Mouse (Mus musculus): Measurements from ENCODE around the gene Atp2b4. TPM values are rescaled to one million over a fixed set of nuclear protein-coding genes. Genes with fewer than 3 reads are reported as not detected.

Gene Atp2b4
- polyA plus RNA-seq, 1 experiment from 2014 or later: 9.2 TPM

DNA sequence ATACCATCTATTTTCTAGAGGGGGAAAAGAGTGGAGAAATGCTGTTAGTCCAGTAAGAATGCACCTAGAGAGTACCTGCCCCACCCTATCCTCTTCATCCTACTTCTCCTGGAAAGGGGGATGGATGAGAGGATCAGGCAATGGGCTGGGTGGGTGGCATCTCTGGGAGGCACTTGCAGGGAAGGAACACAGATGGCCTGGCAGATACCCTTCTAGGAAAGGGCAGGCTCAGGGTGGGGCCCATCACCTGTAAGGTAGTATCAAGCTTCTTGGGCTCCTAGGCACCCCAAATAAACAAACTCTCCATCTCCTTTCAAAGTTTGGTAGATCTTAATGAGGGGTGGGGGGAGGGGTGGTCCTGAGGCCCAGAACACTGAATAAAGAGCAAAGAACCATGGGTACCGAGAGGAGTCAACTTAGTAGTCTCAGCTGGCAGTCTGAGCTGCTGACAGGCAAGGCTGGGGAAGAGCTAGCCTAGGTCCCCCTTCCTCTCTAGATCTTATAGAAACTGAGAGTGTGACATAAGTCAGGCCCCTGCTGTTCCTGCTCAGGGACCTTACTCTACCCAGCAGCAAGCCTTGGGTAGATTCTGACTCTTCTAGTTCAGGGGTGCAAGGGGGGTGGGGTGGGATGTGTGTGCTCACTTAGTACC, 3.4 kb downstream of the Atp2b4 start:
- H3K4me2 ChIP-seq: no peak overlapping the region
- H3K27me3 ChIP-seq: peaks cover 17% of the 10 kb centered on the region
- no peaks in the 10 kb centered on the region for H3K36me3 ChIP-seq (replicated peaks)
- WGBS: 34% methylated on average over 1 of the region's 1 CpGs
- H3K4me1 ChIP-seq: peaks cover 39% of the 10 kb centered on the region
- no peak overlapping the region for H3K9ac ChIP-seq
- no peak overlapping the region for H3K4me3 ChIP-seq (replicated peaks)
- ATAC-seq (ENCODE audit: low FRiP score): no peak
- no peak overlapping the region for H3K27ac ChIP-seq
- no peaks in the 10 kb centered on the region for H3K9me3 ChIP-seq

DNA sequence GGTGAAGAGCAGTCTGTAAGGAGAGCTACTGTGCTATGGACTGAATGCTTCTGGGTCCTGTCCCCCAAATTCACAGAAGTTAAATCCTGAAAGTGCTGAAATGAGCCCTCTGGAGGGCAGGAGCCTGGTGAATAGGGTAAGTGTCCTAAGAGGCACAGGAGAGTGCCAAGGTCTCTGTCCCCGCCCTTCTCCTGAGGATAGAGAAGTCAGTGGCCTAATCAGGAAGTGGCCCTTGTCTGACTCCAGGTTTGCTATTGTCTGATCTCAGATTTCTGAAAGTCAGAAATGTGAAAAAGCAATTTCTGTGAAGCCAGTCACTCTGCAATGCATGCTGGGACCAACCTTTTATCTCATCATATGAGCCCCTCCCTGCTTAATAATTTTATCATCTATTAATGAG, 7.2 kb downstream of the Atp2b4 start:
- 38% methylated on average over 1 of the region's 1 CpGs for WGBS
- no peaks in the 10 kb centered on the region for H3K36me3 ChIP-seq (replicated peaks)
- no peak overlapping the region for H3K4me2 ChIP-seq
- H3K27me3 ChIP-seq: peaks cover 3% of the 10 kb centered on the region; the same call in 1 of the 2 replicates
- H3K4me1 ChIP-seq: peaks cover 15% of the 10 kb centered on the region; the same call in 1 of the 2 replicates
- no peak overlapping the region for H3K4me3 ChIP-seq (replicated peaks)
- ATAC-seq (ENCODE audit: low FRiP score): no peak
- no peak overlapping the region for H3K27ac ChIP-seq
- H3K9ac ChIP-seq: no peak overlapping the region
- H3K9me3 ChIP-seq: no peaks in the 10 kb centered on the region

GRCm38 (mm10) chr1:133790011-133790410, 10.8 kb downstream of the Atp2b4 start:
- Histone ChIP-seq H3K9me3 (no peaks in the 10 kb centered on the region), H3K27me3 (no peaks in the 10 kb centered on the region; the same call in 1 of the 2 replicates), H3K4me2 (no peak overlapping the region), H3K9ac (no peak overlapping the region), H3K4me1 (peaks cover 8% of the 10 kb centered on the region; the same call in 1 of the 2 replicates), H3K27ac (no peak overlapping the region), H3K4me3 (replicated peaks) (no peak overlapping the region), H3K36me3 (replicated peaks) (no peaks in the 10 kb centered on the region)
- 93% methylated on average over 4 of the region's 4 CpGs for WGBS
- ATAC-seq (ENCODE audit: low FRiP score): no peak

DNA sequence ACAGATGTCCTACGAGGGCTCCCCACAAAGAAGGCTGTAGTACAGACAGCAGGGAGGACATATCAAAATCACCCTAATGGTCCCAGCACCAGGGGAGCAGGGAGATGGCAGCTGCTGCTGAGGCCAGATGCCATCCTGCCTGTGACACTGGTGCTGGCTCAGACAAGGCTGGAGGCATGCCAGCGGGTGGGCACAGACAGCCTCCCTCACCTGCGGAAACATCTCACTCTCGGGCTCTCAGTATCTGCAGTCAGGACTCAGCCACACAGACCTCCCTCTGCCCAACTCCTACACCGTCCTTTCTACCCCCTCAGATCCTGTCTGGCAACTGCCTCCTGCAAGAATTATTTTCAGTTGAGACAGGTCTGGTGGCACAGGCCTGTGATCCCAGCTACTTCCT, 12.0 kb downstream of the Atp2b4 start:
- no peak for ATAC-seq (ENCODE audit: low FRiP score)

DNA sequence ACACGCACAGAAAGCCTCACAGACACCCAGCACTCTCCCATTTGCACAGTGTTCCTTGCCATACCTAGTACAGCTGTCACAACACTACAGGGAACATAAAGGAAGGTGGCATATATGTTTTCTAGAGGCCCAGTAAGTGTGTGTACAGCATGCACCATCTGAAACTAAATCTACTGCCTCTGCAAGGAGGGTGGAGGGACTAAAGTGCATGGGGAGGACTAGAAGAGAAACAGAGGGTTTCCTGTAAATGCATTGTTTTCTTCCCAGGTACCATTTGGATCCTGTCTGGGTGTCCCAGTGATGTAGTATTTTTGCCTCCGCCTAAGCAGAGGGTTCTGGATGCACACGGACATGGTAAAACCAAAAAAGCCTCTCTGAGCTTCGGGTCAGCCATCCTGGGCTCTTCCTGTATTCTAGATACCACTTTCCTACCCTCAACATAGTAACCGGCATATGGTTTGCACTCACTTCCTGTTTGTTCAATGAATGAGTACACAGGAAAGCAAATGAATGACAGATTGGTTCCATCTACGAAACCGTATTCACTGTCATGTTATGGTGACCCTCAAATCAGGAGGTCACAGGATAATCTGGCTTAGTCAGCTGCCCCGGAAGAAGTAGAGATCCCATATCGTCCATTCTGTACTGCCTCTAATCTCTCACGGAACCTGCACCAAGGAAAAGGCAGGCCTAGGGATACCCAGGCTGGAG, 13.2 kb downstream of the Atp2b4 start:
- H3K9ac ChIP-seq: no peak overlapping the region
- H3K4me2 ChIP-seq: no peak overlapping the region
- no peak overlapping the region for H3K27ac ChIP-seq
- peaks cover 8% of the 10 kb centered on the region; the same call in 1 of the 2 replicates for H3K4me1 ChIP-seq
- H3K4me3 ChIP-seq (replicated peaks): no peak overlapping the region
- H3K36me3 ChIP-seq (replicated peaks): no peaks in the 10 kb centered on the region
- H3K27me3 ChIP-seq: no peaks in the 10 kb centered on the region; the same call in 1 of the 2 replicates
- ATAC-seq (ENCODE audit: low FRiP score): no peak
- no peaks in the 10 kb centered on the region for H3K9me3 ChIP-seq
- 84% methylated on average over 10 of the region's 10 CpGs for WGBS

More for the DNA sequence above, 12.0 kb downstream of the Atp2b4 start:
- Histone ChIP-seq H3K36me3 (replicated peaks) (no peaks in the 10 kb centered on the region), H3K9me3 (no peaks in the 10 kb centered on the region), H3K9ac (no peak overlapping the region), H3K4me1 (peaks cover 8% of the 10 kb centered on the region; the same call in 1 of the 2 replicates), H3K27ac (no peak overlapping the region), H3K4me3 (replicated peaks) (no peak overlapping the region), H3K27me3 (no peaks in the 10 kb centered on the region; the same call in 1 of the 2 replicates), H3K4me2 (no peak overlapping the region)
- 71% methylated on average over 5 of the region's 5 CpGs for WGBS

DNA sequence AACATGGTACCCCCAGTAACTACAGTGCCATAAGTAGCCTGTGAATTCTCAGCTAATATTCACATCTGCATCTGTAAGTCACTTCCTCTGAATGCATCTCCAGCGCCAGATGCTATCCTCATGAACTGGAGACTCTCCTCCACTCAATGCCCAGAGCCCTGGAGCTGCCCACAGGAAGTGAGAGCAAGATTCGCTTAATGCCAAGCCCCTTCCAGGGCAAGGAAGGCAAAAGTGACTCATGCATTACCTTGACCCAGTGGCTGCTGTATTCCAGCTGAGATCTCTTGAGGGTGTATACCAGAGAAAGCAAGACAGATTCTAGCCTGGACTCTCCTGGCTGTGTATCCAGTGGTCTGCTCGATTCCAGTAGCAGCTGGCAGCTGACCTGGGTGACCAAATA, 16.2 kb downstream of the Atp2b4 start:
- no peak overlapping the region for H3K27ac ChIP-seq
- ATAC-seq (ENCODE audit: low FRiP score): no peak
- WGBS: 87% methylated on average over 3 of the region's 3 CpGs

GRCm38 (mm10) chr1:133781531-133781930, 19.3 kb downstream of the Atp2b4 start:
- no peak overlapping the region for H3K4me2 ChIP-seq
- no peaks in the 10 kb centered on the region; the same call in 1 of the 2 replicates for H3K27me3 ChIP-seq
- no peak overlapping the region for H3K4me3 ChIP-seq (replicated peaks)
- 52% methylated on average over 3 of the region's 3 CpGs for WGBS
- 0 out of 2 replicates have a peak, but pooled peaks cover 4% of the 10 kb centered on the region for H3K4me1 ChIP-seq
- no peaks in the 10 kb centered on the region for H3K9me3 ChIP-seq
- no peak overlapping the region for H3K27ac ChIP-seq
- H3K36me3 ChIP-seq (replicated peaks): no peaks in the 10 kb centered on the region
- ATAC-seq (ENCODE audit: low FRiP score): no peak
- no peak overlapping the region for H3K9ac ChIP-seq

More for the DNA sequence above, 16.2 kb downstream of the Atp2b4 start:
- no peaks in the 10 kb centered on the region; the same call in 1 of the 2 replicates for H3K27me3 ChIP-seq
- H3K36me3 ChIP-seq (replicated peaks): no peaks in the 10 kb centered on the region
- H3K4me3 ChIP-seq (replicated peaks): no peak overlapping the region
- no peak overlapping the region for H3K9ac ChIP-seq
- no peaks in the 10 kb centered on the region for H3K9me3 ChIP-seq
- no peak overlapping the region for H3K4me2 ChIP-seq
- peaks cover 8% of the 10 kb centered on the region; the same call in 1 of the 2 replicates for H3K4me1 ChIP-seq

DNA sequence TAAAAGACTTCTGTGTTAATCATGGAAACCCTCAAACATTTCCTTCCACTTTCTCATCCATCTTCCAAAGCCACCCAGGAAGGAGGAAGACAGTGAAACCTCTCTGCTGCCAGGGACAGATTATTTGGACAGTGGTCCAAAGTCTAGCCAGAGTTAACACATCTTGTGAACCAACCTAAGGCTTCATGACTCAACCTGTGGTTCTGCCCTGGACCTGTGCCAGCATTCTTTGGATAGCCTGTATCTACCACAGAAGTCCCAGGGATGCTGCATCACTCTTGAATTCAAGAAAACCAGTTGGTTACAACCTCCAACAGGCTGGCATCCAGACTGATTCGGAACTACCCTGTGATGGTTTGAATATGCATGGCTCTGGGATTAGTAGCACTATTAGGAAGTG, 21.8 kb downstream of the Atp2b4 start:
- Histone ChIP-seq H3K4me1 (0 out of 2 replicates have a peak, but pooled peaks cover 4% of the 10 kb centered on the region), H3K27me3 (no peaks in the 10 kb centered on the region), H3K27ac (no peak overlapping the region), H3K4me3 (replicated peaks) (no peak overlapping the region), H3K9me3 (no peaks in the 10 kb centered on the region), H3K4me2 (no peak overlapping the region), H3K9ac (no peak overlapping the region), H3K36me3 (replicated peaks) (no peaks in the 10 kb centered on the region)
- 94% methylated on average over 1 of the region's 1 CpGs for WGBS
- ATAC-seq (ENCODE audit: low FRiP score): no peak

GRCm38 (mm10) chr1:133777651-133778231, 23.1 kb downstream of the Atp2b4 start:
- no peak overlapping the region for H3K4me2 ChIP-seq
- no peak for ATAC-seq (ENCODE audit: low FRiP score)
- no peaks in the 10 kb centered on the region for H3K27me3 ChIP-seq
- H3K4me1 ChIP-seq: 0 out of 2 replicates have a peak, but pooled peaks cover 4% of the 10 kb centered on the region
- 83% methylated on average over 15 of the region's 15 CpGs for WGBS
- no peaks in the 10 kb centered on the region for H3K9me3 ChIP-seq
- H3K9ac ChIP-seq: no peak overlapping the region
- no peak overlapping the region for H3K4me3 ChIP-seq (replicated peaks)
- no peak overlapping the region for H3K27ac ChIP-seq
- no peaks in the 10 kb centered on the region for H3K36me3 ChIP-seq (replicated peaks)

DNA sequence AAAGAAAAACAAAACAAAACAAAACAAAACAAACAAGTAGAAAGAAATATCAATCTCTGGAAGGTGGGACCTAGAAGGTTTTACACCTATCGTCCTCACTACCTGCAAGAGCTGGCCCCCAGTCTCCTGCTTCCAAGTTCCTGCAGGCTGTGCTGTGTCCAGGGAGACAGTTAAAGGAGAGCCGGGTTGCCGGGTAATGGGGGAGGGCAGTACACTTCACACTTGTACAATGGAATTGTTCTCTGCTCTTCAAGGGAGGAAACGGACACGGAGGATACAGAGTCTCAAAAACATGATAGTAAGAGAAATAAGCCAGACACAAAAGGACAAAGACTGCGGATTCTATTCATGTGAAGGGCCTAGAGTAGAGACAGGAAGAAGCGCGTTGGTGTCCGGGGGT, 28.3 kb downstream of the Atp2b4 start:
- Histone ChIP-seq H3K36me3 (replicated peaks) (no peaks in the 10 kb centered on the region), H3K4me3 (replicated peaks) (no peak overlapping the region), H3K27me3 (no peaks in the 10 kb centered on the region), H3K4me2 (no peak overlapping the region), H3K4me1 (peaks cover 7% of the 10 kb centered on the region), H3K27ac (no peak overlapping the region), H3K9me3 (no peaks in the 10 kb centered on the region), H3K9ac (no peak overlapping the region)
- no peak for ATAC-seq (ENCODE audit: low FRiP score)
- WGBS: 67% methylated on average over 9 of the region's 9 CpGs

DNA sequence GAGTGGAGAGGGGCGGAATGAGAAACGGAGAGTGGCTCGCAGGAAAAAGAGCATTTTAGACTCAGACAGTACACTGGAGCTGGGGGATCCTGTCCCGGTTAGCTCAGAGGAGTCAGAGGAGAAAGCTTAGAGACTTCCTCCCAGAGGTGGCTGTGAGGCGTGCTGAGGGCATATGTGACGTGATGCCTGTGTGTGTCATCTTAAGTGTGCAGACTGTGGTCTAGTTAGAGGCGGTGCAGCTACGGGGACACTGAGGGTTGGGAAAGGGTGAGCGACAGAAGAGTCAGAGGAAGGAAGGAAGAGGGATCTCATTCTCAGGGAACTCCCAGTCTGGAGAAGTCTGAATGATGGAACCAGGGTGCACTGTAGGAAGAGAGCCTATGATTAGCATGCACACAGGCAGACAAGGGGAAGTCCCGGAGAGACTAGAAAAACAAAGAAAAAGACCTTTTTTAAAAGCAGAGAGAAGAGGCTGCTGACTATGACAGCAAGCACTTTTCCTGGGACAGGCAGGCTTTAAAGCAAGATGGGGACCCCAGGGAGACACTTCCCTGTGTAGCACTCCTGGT, 28.9 kb downstream of the Atp2b4 start:
- Histone ChIP-seq H3K4me2 (no peak overlapping the region), H3K4me1 (peaks cover 12% of the 10 kb centered on the region), H3K27me3 (no peaks in the 10 kb centered on the region), H3K36me3 (replicated peaks) (no peaks in the 10 kb centered on the region), H3K9me3 (no peaks in the 10 kb centered on the region), H3K4me3 (replicated peaks) (no peak overlapping the region), H3K27ac (no peak overlapping the region), H3K9ac (no peak overlapping the region)
- ATAC-seq (ENCODE audit: low FRiP score): no peak
- 82% methylated on average over 10 of the region's 10 CpGs for WGBS

- ATAC-seq (ENCODE audit: low FRiP score): no peak
These were observed 32.8 kb downstream of the Atp2b4 start for GRCm38 (mm10) chr1:133767994-133768393.

More at GRCm38 (mm10) chr1:133767994-133768393, 32.8 kb downstream of the Atp2b4 start:
- Histone ChIP-seq H3K4me1 (peaks cover 20% of the 10 kb centered on the region), H3K9me3 (no peaks in the 10 kb centered on the region), H3K9ac (no peak overlapping the region), H3K36me3 (replicated peaks) (no peaks in the 10 kb centered on the region), H3K4me2 (no peak overlapping the region), H3K4me3 (replicated peaks) (no peak overlapping the region), H3K27ac (no peak overlapping the region), H3K27me3 (no peaks in the 10 kb centered on the region; the same call in 1 of the 2 replicates)
- 89% methylated on average over 5 of the region's 5 CpGs for WGBS
